Mouse (Mus musculus) megakaryocyte, embryonic 14.5 days (primary cell): ENCODE results near the gene Arhgef3.

Source experiments
- FLI1 ChIP-seq: IDR thresholded peaks from 2 replicates; pipeline ENCODE4 v1.6.1; 2012; ENCODE audit warnings: low read length, inconsistent platforms, mixed read lengths
- GATA1 ChIP-seq: IDR thresholded peaks from 3 replicates; pipeline ENCODE4 v1.6.1; 2012; ENCODE audit warnings: mixed read lengths, low read length, inconsistent platforms, borderline replicate concordance

- TF ChIP-seq GATA1, result no peak
- no peak for TF ChIP-seq FLI1
These were observed 2.0 kb downstream of the Arhgef3 start for GRCm38 (mm10) chr14:27116577-27117165.
